Mouse (Mus musculus): ENCODE data around the gene Borcs5. TPM values are rescaled to one million over a fixed set of nuclear protein-coding genes. Genes with fewer than 3 reads are reported as not detected.

The Borcs5 gene
- polyA plus RNA-seq, 1 experiment from 2014 or later = 18.2 TPM

GRCm38 (mm10) chr6:134723326-134723725 lies 84.0 kb downstream of the Borcs5 start:
- Histone ChIP-seq H3K36me3 (ENCODE audit: control insufficient read depth, insufficient read depth, low read length) (peaks cover 30% of the 10 kb centered on the region), H3K9ac (ENCODE audit: low read depth, low read length) (no peak overlapping the region), H3K27ac (ENCODE audit: low read depth, low read length) (no peak overlapping the region), H3K9me3 (ENCODE audit: control insufficient read depth, low read length) (no peaks in the 10 kb centered on the region), H3K27me3 (ENCODE audit: control insufficient read depth, insufficient read depth, low read length) (no peaks in the 10 kb centered on the region), H3K4me2 (replicated peaks; ENCODE audit: low read depth, low read length) (no peak overlapping the region), H3K4me3 (ENCODE audit: low read length) (no peak overlapping the region), H3K4me1 (ENCODE audit: control insufficient read depth, insufficient read depth, low read length) (no peaks in the 10 kb centered on the region)
- ATAC-seq (ENCODE audit: low FRiP score, low TSS enrichment) = no peak
- WGBS = 92% methylated on average over 7 of the region's 7 CpGs

- Histone ChIP-seq H3K27ac (ENCODE audit: low read depth, low read length) (no peak overlapping the region), H3K36me3 (ENCODE audit: control insufficient read depth, insufficient read depth, low read length) (peaks cover 24% of the 10 kb centered on the region)
- 86% methylated on average over 9 of the region's 9 CpGs for WGBS
Measured at GRCm38 (mm10) chr6:134723833-134724553, 84.7 kb downstream of the Borcs5 start.

GRCm38 (mm10) chr6:134725406-134725805 lies 86.1 kb downstream of the Borcs5 start:
- peaks cover 14% of the 10 kb centered on the region for H3K36me3 ChIP-seq (ENCODE audit: control insufficient read depth, insufficient read depth, low read length)
- no peak overlapping the region for H3K27ac ChIP-seq (ENCODE audit: low read depth, low read length)
- no peaks in the 10 kb centered on the region for H3K4me1 ChIP-seq (ENCODE audit: control insufficient read depth, insufficient read depth, low read length)
- no peaks in the 10 kb centered on the region for H3K27me3 ChIP-seq (ENCODE audit: control insufficient read depth, insufficient read depth, low read length)
- H3K4me3 ChIP-seq (ENCODE audit: low read length) = no peak overlapping the region
- ATAC-seq (ENCODE audit: low FRiP score, low TSS enrichment) = no peak
- no peak overlapping the region for H3K9ac ChIP-seq (ENCODE audit: low read depth, low read length)
- no peak overlapping the region for H3K4me2 ChIP-seq (replicated peaks; ENCODE audit: low read depth, low read length)
- H3K9me3 ChIP-seq (ENCODE audit: control insufficient read depth, low read length) = no peaks in the 10 kb centered on the region

More at GRCm38 (mm10) chr6:134723833-134724553, 84.7 kb downstream of the Borcs5 start:
- Histone ChIP-seq H3K9ac (ENCODE audit: low read depth, low read length) (no peak overlapping the region), H3K4me3 (ENCODE audit: low read length) (no peak overlapping the region), H3K4me2 (replicated peaks; ENCODE audit: low read depth, low read length) (no peak overlapping the region), H3K9me3 (ENCODE audit: control insufficient read depth, low read length) (no peaks in the 10 kb centered on the region), H3K27me3 (ENCODE audit: control insufficient read depth, insufficient read depth, low read length) (no peaks in the 10 kb centered on the region), H3K4me1 (ENCODE audit: control insufficient read depth, insufficient read depth, low read length) (no peaks in the 10 kb centered on the region)
- no peak for ATAC-seq (ENCODE audit: low FRiP score, low TSS enrichment)

GRCm38 (mm10) chr6:134730978-134731377 lies 91.7 kb downstream of the Borcs5 start:
- WGBS = 94% methylated on average over 3 of the region's 3 CpGs
- no peak for ATAC-seq (ENCODE audit: low FRiP score, low TSS enrichment)

GRCm38 (mm10) chr6:134732813-134733212 lies 93.5 kb downstream of the Borcs5 start:
- no peak overlapping the region for H3K9ac ChIP-seq (ENCODE audit: low read depth, low read length)
- H3K4me2 ChIP-seq (replicated peaks; ENCODE audit: low read depth, low read length) = no peak overlapping the region
- H3K27ac ChIP-seq (ENCODE audit: low read depth, low read length) = no peak overlapping the region
- no peaks in the 10 kb centered on the region for H3K9me3 ChIP-seq (ENCODE audit: control insufficient read depth, low read length)
- H3K36me3 ChIP-seq (ENCODE audit: control insufficient read depth, insufficient read depth, low read length) = no peaks in the 10 kb centered on the region
- no peaks in the 10 kb centered on the region for H3K4me1 ChIP-seq (ENCODE audit: control insufficient read depth, insufficient read depth, low read length)
- 83% methylated on average over 8 of the region's 8 CpGs for WGBS
- ATAC-seq (ENCODE audit: low FRiP score, low TSS enrichment) = no peak
- no peak overlapping the region for H3K4me3 ChIP-seq (ENCODE audit: low read length)
- no peaks in the 10 kb centered on the region for H3K27me3 ChIP-seq (ENCODE audit: control insufficient read depth, insufficient read depth, low read length)

More at GRCm38 (mm10) chr6:134730978-134731377, 91.7 kb downstream of the Borcs5 start:
- H3K27ac ChIP-seq (ENCODE audit: low read depth, low read length) = no peak overlapping the region
- no peak overlapping the region for H3K4me2 ChIP-seq (replicated peaks; ENCODE audit: low read depth, low read length)
- no peaks in the 10 kb centered on the region for H3K4me1 ChIP-seq (ENCODE audit: control insufficient read depth, insufficient read depth, low read length)
- no peaks in the 10 kb centered on the region for H3K9me3 ChIP-seq (ENCODE audit: control insufficient read depth, low read length)
- no peak overlapping the region for H3K4me3 ChIP-seq (ENCODE audit: low read length)
- H3K36me3 ChIP-seq (ENCODE audit: control insufficient read depth, insufficient read depth, low read length) = no peaks in the 10 kb centered on the region
- no peaks in the 10 kb centered on the region for H3K27me3 ChIP-seq (ENCODE audit: control insufficient read depth, insufficient read depth, low read length)
- no peak overlapping the region for H3K9ac ChIP-seq (ENCODE audit: low read depth, low read length)

GRCm38 (mm10) chr6:134733800-134734221 lies 94.5 kb downstream of the Borcs5 start:
- Histone ChIP-seq H3K9me3 (ENCODE audit: control insufficient read depth, low read length) (no peaks in the 10 kb centered on the region), H3K4me2 (replicated peaks; ENCODE audit: low read depth, low read length) (no peak overlapping the region), H3K9ac (ENCODE audit: low read depth, low read length) (no peak overlapping the region), H3K27ac (ENCODE audit: low read depth, low read length) (no peak overlapping the region), H3K36me3 (ENCODE audit: control insufficient read depth, insufficient read depth, low read length) (peaks cover 3% of the 10 kb centered on the region; the same call in 1 of the 2 replicates), H3K4me1 (ENCODE audit: control insufficient read depth, insufficient read depth, low read length) (no peaks in the 10 kb centered on the region), H3K27me3 (ENCODE audit: control insufficient read depth, insufficient read depth, low read length) (no peaks in the 10 kb centered on the region), H3K4me3 (ENCODE audit: low read length) (no peak overlapping the region)
- WGBS = 87% methylated on average over 5 of the region's 5 CpGs
- ATAC-seq (ENCODE audit: low FRiP score, low TSS enrichment) = no peak

GRCm38 (mm10) chr6:134736853-134737252 lies 97.5 kb downstream of the Borcs5 start:
- 84% methylated on average over 3 of the region's 3 CpGs for whole genome bisulfite sequencing
- no peaks in the 10 kb centered on the region for H3K4me1 ChIP-seq (ENCODE audit: control insufficient read depth, insufficient read depth, low read length)
- ATAC-seq (ENCODE audit: low FRiP score, low TSS enrichment) = no peak
- no peak overlapping the region for H3K4me3 ChIP-seq (ENCODE audit: low read length)
- H3K36me3 ChIP-seq (ENCODE audit: control insufficient read depth, insufficient read depth, low read length) = peaks cover 6% of the 10 kb centered on the region; the same call in 1 of the 2 replicates
- no peak overlapping the region for H3K4me2 ChIP-seq (replicated peaks; ENCODE audit: low read depth, low read length)
- no peaks in the 10 kb centered on the region for H3K27me3 ChIP-seq (ENCODE audit: control insufficient read depth, insufficient read depth, low read length)
- H3K9me3 ChIP-seq (ENCODE audit: control insufficient read depth, low read length) = no peaks in the 10 kb centered on the region
- no peak overlapping the region for H3K9ac ChIP-seq (ENCODE audit: low read depth, low read length)
- H3K27ac ChIP-seq (ENCODE audit: low read depth, low read length) = no peak overlapping the region

- Histone ChIP-seq H3K9me3 (ENCODE audit: control insufficient read depth, low read length) (no peaks in the 10 kb centered on the region), H3K4me3 (ENCODE audit: low read length) (no peak overlapping the region), H3K9ac (ENCODE audit: low read depth, low read length) (no peak overlapping the region), H3K27ac (ENCODE audit: low read depth, low read length) (no peak overlapping the region), H3K36me3 (ENCODE audit: control insufficient read depth, insufficient read depth, low read length) (peaks cover 6% of the 10 kb centered on the region; the same call in 1 of the 2 replicates), H3K4me2 (replicated peaks; ENCODE audit: low read depth, low read length) (no peak overlapping the region), H3K4me1 (ENCODE audit: control insufficient read depth, insufficient read depth, low read length) (no peaks in the 10 kb centered on the region), H3K27me3 (ENCODE audit: control insufficient read depth, insufficient read depth, low read length) (no peaks in the 10 kb centered on the region)
- no peak for ATAC-seq (ENCODE audit: low FRiP score, low TSS enrichment)
Measured at GRCm38 (mm10) chr6:134743568-134743967, 104.3 kb downstream of the Borcs5 start.

GRCm38 (mm10) chr6:134745876-134746275 lies 106.6 kb downstream of the Borcs5 start:
- Histone ChIP-seq H3K9me3 (ENCODE audit: control insufficient read depth, low read length) (no peaks in the 10 kb centered on the region), H3K36me3 (ENCODE audit: control insufficient read depth, insufficient read depth, low read length) (no peaks in the 10 kb centered on the region), H3K4me2 (replicated peaks; ENCODE audit: low read depth, low read length) (no peak overlapping the region), H3K27me3 (ENCODE audit: control insufficient read depth, insufficient read depth, low read length) (no peaks in the 10 kb centered on the region), H3K4me3 (ENCODE audit: low read length) (no peak overlapping the region), H3K9ac (ENCODE audit: low read depth, low read length) (no peak overlapping the region), H3K27ac (ENCODE audit: low read depth, low read length) (no peak overlapping the region), H3K4me1 (ENCODE audit: control insufficient read depth, insufficient read depth, low read length) (no peaks in the 10 kb centered on the region)
- no peak for ATAC-seq (ENCODE audit: low FRiP score, low TSS enrichment)
- 97% methylated on average over 7 of the region's 7 CpGs for WGBS

Data from kidney, embryonic 14.5 days (tissue).